In genomic region chr1:39614462-39615279, GRCm38 (mm10) we compare ENCODE assay signal across 8 mouse cellular contexts. TPM values are rescaled to one million over a fixed set of nuclear protein-coding genes. Genes with fewer than 3 reads are reported as not detected.
DNase-seq lines count a peak whose midpoint lies in the region; ATAC-seq and TF ChIP-seq lines count a peak whose summit lies in the region.

No protein-coding gene starts in this region.

- H3K27me3 ChIP-seq in embryonic facial prominence, embryonic 14.5 days (replicated peaks; ENCODE audit: control insufficient read depth, insufficient read depth, low read length): no peaks in the 10 kb centered on the region
- no peaks in the 10 kb centered on the region for H3K27me3 ChIP-seq in liver, embryonic 14.5 days (ENCODE audit: control insufficient read depth, insufficient read depth, low read length)

- H3K36me3 ChIP-seq in embryonic facial prominence, embryonic 14.5 days (ENCODE audit: control insufficient read depth, insufficient read depth, low read length): no peaks in the 10 kb centered on the region
- no peaks in the 10 kb centered on the region for H3K36me3 ChIP-seq in liver, embryonic 14.5 days (replicated peaks; ENCODE audit: control insufficient read depth, insufficient read depth, low read depth)

- peak; percentile 76 for DNase-seq in layer of hippocampus, postnatal 10 days (ENCODE audit: low spot score in 2 of 2)
- DNase-seq in layer of hippocampus, adult 9-10 months (ENCODE audit: low spot score): no peak
- peak; percentile 76 for DNase-seq in adrenal gland, postnatal 14 days
- peak; percentile 72 for DNase-seq in embryonic facial prominence, embryonic 14.5 days (ENCODE audit: low spot score)
- DNase-seq in hindlimb bud, embryonic 11.5 days (ENCODE audit: extremely low spot score, low read depth, low spot score): peak; percentile 47
- DNase-seq in liver, embryonic 14.5 days (ENCODE audit: low read depth in 3 of 3, low spot score in 3 of 3): peak in 2 of 3 experiments; percentile 7 to 9
- peak; percentile 25 for DNase-seq in ovary, postnatal 10 days (ENCODE audit: low spot score)
- peak; percentile 27 to 67 for DNase-seq in urinary bladder, postnatal 4 days (ENCODE audit: low spot score in 2 of 2)

- no peak for TF ChIP-seq EP300 in liver, embryonic 14.5 days (IDR thresholded peaks at IDR 0.05; ENCODE audit: low read depth)

- peak; percentile 65 for TF ChIP-seq CTCF in liver, embryonic 14.5 days (IDR thresholded peaks at IDR 0.05; ENCODE audit: low read depth)

- no peak overlapping the region for H3K9ac ChIP-seq in embryonic facial prominence, embryonic 14.5 days (ENCODE audit: low read depth, low read length)
- H3K9ac ChIP-seq in liver, embryonic 14.5 days (replicated peaks): no peak overlapping the region

- H3K4me3 ChIP-seq in embryonic facial prominence, embryonic 14.5 days (ENCODE audit: low read depth, low read length): no peak overlapping the region
- H3K4me3 ChIP-seq in liver, embryonic 14.5 days (ENCODE audit: insufficient read depth in 1 of 2, low read depth in 2 of 2, low read length in 2 of 2): 0 out of 4 replicates have a peak overlapping the region, but pooled peaks of 1 of the 2 experiments have one; percentile 3

- no peak for ATAC-seq in embryonic facial prominence, embryonic 14.5 days (ENCODE audit: low read depth)
- no peak for ATAC-seq in liver, embryonic 14.5 days (ENCODE audit: insufficient read depth)

- WGBS in embryonic facial prominence, embryonic 14.5 days: 19% methylated on average over 11 of the region's 11 CpGs
- 3% methylated on average over 11 of the region's 11 CpGs for WGBS in liver, embryonic 14.5 days (ENCODE audit: insufficient replicate concordance)

- H3K9me3 ChIP-seq in embryonic facial prominence, embryonic 14.5 days (ENCODE audit: control insufficient read depth, low read length): no peaks in the 10 kb centered on the region
- no peaks in the 10 kb centered on the region for H3K9me3 ChIP-seq in liver, embryonic 14.5 days (ENCODE audit: control insufficient read depth, low read length)

- H3K4me1 ChIP-seq in embryonic facial prominence, embryonic 14.5 days (ENCODE audit: control insufficient read depth, insufficient read depth, low read length): 0 out of 2 replicates have a peak, but pooled peaks cover 5% of the 10 kb centered on the region
- H3K4me1 ChIP-seq in liver, embryonic 14.5 days (replicated peaks; ENCODE audit: control insufficient read depth in 2 of 2, insufficient read depth in 2 of 2, low read length in 1 of 2): no peaks in the 10 kb centered on the region; a peak in 1 of 4 replicates

- peak overlapping the region; percentile 16; the same call in 1 of the 2 replicates for H3K4me2 ChIP-seq in embryonic facial prominence, embryonic 14.5 days (ENCODE audit: low read depth, low read length)
- H3K4me2 ChIP-seq in liver, embryonic 14.5 days (ENCODE audit: low read depth): peak overlapping the region; percentile 32

- no peak overlapping the region for H3K27ac ChIP-seq in embryonic facial prominence, embryonic 14.5 days (replicated peaks; ENCODE audit: low read depth, low read length)
- no peak overlapping the region for H3K27ac ChIP-seq in liver, embryonic 14.5 days

RNA-seq across cellular contexts. Expression of gene Creg2, which starts 36.6 kb away (rescaled TPM):
- 10 to 100 TPM; 51.6 to 54.2 TPM for total RNA-seq in layer of hippocampus, postnatal 10 days (2021)
- total RNA-seq in adrenal gland, postnatal 14 days (2021): 0.04 and 0.86 TPM in 2 replicates
- polyA plus RNA-seq in embryonic facial prominence, embryonic 14.5 days (2014; fragmentation: Nextera tagmentation; extraction: Ambion mirVana): 0.24 and 0.29 TPM in 2 replicates
- polyA plus RNA-seq in liver, embryonic 14.5 days (2012; rRNA removed): 0.01 TPM in 2 replicates
- not detected in 2 replicates for polyA plus RNA-seq in liver, embryonic 14.5 days (2014; fragmentation: Nextera tagmentation; extraction: Ambion mirVana)

RNA-seq across cellular contexts. Expression of gene Rnf149, which starts 37.5 kb away (rescaled TPM):
- 10 to 100 TPM; 29.6 to 29.8 TPM for total RNA-seq in layer of hippocampus, postnatal 10 days (2021)
- total RNA-seq in adrenal gland, postnatal 14 days (2021): 38.4 and 40.1 TPM in 2 replicates
- polyA plus RNA-seq in embryonic facial prominence, embryonic 14.5 days (2014; fragmentation: Nextera tagmentation; extraction: Ambion mirVana): 23.5 and 27.6 TPM in 2 replicates
- 10.3 and 15.4 TPM in 2 replicates for polyA plus RNA-seq in liver, embryonic 14.5 days (2012; rRNA removed)
- 12.1 and 12.5 TPM in 2 replicates for polyA plus RNA-seq in liver, embryonic 14.5 days (2014; fragmentation: Nextera tagmentation; extraction: Ambion mirVana)

Comparison
In these comparisons a context has a peak if more than half of its experiments do, and no peak if none do; other contexts are left out.
1. RNA of gene Creg2, which starts 36.6 kb away (total RNA-seq): 51.6 to 54.2 TPM in layer of hippocampus, postnatal 10 days; 0.04 to 0.86 TPM in adrenal gland, postnatal 14 days; every median in the first group is over 10 times any median in the second.